Mouse (Mus musculus) adrenal gland, adult 18-20 months (tissue): ENCODE results near the gene Gm20696. TPM values are rescaled to one million over a fixed set of nuclear protein-coding genes. Genes with fewer than 3 reads are reported as not detected.

Experiments used
- DNase-seq, 2 experiments: peaks; one replicate each; pipeline ENCODE4 v3.0.0; 2021 to 2022; ENCODE audit warnings: low spot score in 2 of 2
- total RNA-seq, 2 experiments: library from RNA; stranded (reverse); gene quantifications; 1 replicate in 1 of 2; 2 replicates in 1 of 2; pipeline ENCODE4 v1.2.3; 2021

Gm20696 gene
- total RNA-seq, 2 experiments from 2014 or later, result 2.5 to 3.0 TPM

GRCm38 (mm10) chr6:99625803-99626202 is 40.8 kb downstream of the Gm20696 start:
- DNase-seq, result no peak

GRCm38 (mm10) chr6:99625306-99625705 is 41.3 kb downstream of the Gm20696 start:
- DNase-seq, result no peak

- no peak for DNase-seq
These were observed 42.1 kb downstream of the Gm20696 start for GRCm38 (mm10) chr6:99624542-99624941.

- no peak for DNase-seq
These were observed 43.0 kb downstream of the Gm20696 start for GRCm38 (mm10) chr6:99623641-99624040.

- DNase-seq, result no peak
These were observed 45.4 kb downstream of the Gm20696 start for GRCm38 (mm10) chr6:99621167-99621566.

- no peak for DNase-seq
These were observed 46.1 kb downstream of the Gm20696 start for GRCm38 (mm10) chr6:99620471-99620870.

- no peak for DNase-seq
These were observed 46.6 kb downstream of the Gm20696 start for GRCm38 (mm10) chr6:99619964-99620363.

GRCm38 (mm10) chr6:99619466-99619865 is 47.1 kb downstream of the Gm20696 start:
- no peak for DNase-seq

- DNase-seq, result no peak
These were observed 48.7 kb downstream of the Gm20696 start for GRCm38 (mm10) chr6:99617867-99618266.

GRCm38 (mm10) chr6:99617415-99617814 is 49.2 kb downstream of the Gm20696 start:
- DNase-seq, result no peak

- no peak for DNase-seq
These were observed 51.3 kb downstream of the Gm20696 start for GRCm38 (mm10) chr6:99615272-99615751.

GRCm38 (mm10) chr6:99614566-99615271 is 51.9 kb downstream of the Gm20696 start:
- DNase-seq, result no peak

GRCm38 (mm10) chr6:99611866-99612265 is 54.7 kb downstream of the Gm20696 start:
- DNase-seq, result no peak

- no peak for DNase-seq
These were observed 55.9 kb downstream of the Gm20696 start for GRCm38 (mm10) chr6:99610454-99611427.

- no peak for DNase-seq
These were observed 60.5 kb downstream of the Gm20696 start for GRCm38 (mm10) chr6:99606079-99606478.

- no peak for DNase-seq
These were observed 61.8 kb downstream of the Gm20696 start for GRCm38 (mm10) chr6:99604758-99605157.

GRCm38 (mm10) chr6:99602434-99602833 is 64.2 kb downstream of the Gm20696 start:
- no peak for DNase-seq

GRCm38 (mm10) chr6:99600886-99601285 is 65.7 kb downstream of the Gm20696 start:
- DNase-seq, result no peak

- DNase-seq, result peak in 1 of 2 experiments; percentile 20
These were observed 66.3 kb downstream of the Gm20696 start for GRCm38 (mm10) chr6:99600168-99600793.

GRCm38 (mm10) chr6:99599651-99600050 is 66.9 kb downstream of the Gm20696 start:
- no peak for DNase-seq

- DNase-seq, result no peak
These were observed 67.4 kb downstream of the Gm20696 start for GRCm38 (mm10) chr6:99599229-99599628.
